Mouse (Mus musculus): ENCODE results near the gene Gcgr. TPM values are rescaled to one million over a fixed set of nuclear protein-coding genes. Genes with fewer than 3 reads are reported as not detected.

Gene Gcgr
- total and polyA plus RNA-seq, 3 experiments = 0.09 to 0.20 (median 0.13) TPM

DNA sequence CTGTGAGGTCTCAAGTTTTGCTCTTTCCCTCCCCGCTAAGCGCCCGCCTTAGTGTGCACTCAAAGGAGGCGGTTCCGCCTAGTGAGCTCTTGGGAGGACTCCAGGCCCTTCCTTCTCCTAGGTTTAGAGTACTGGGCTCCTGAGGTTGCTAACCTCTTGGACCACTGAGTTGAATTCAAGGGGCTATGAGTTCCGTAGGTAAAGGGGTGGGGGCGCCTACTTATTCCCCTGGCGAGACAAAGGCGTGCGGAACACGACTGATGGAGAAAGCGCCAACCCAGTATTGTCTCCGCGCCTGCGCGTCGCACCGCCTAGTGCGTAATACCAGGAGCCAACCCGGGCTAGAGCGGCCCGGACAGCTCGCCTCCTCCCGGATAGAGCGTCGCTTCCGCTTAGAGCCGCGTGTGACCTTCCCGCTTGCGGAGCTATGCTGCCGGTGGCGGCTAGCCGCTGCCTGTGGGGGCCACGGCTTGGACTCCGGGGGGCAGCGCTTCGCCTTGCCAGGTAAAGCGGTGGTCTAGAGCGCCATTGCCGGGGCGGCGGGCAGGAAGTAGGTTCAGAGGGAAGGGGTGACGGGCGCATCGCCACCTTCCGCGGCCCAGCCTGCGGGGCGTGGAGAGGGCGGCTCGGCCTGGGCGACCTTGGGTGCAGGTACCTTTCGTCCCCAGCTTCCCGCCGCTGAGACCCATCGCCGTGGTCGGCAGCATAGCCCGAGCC lies 46.1 kb upstream of the Gcgr start, which contains the start of gene Mrpl12:
Gene Mrpl12, plus strand, starts transcription at position 349 of the 717 bp plus-strand sequence.
- H3K9me3 ChIP-seq (replicated peaks; ENCODE audit: low read length) = no peaks in the 10 kb centered on the region
- H3K27me3 ChIP-seq (replicated peaks) = no peaks in the 10 kb centered on the region
- in situ Hi-C loops (cut with MboI; ENCODE audit: low pct_ligation_motif_present, low pct_unique_long_range_greater_than_20kb, low sequenced_read_pairs) = no loop called here
- H3K79me2 ChIP-seq (replicated peaks; ENCODE audit: control insufficient read depth, extremely low read depth, insufficient read depth, poor library complexity, severe bottlenecking) = peaks cover 26% of the 10 kb centered on the region
- peak within 1 kb of the TSS; percentile 72 for H3K9ac ChIP-seq (ENCODE audit: insufficient read depth, low read depth)
- H3K36me3 ChIP-seq (replicated peaks in 1 of 2; ENCODE audit: control insufficient read depth in 1 of 2, insufficient read depth in 1 of 2, low read length in 1 of 2) = peaks cover 68 to 81% of the 10 kb centered on the region in 2 experiments
- peak; percentile 94 for DNase-seq (ENCODE audit: extremely low read depth)
- peak within 1 kb of the TSS; percentile 71 to 100 (median 85) for H3K4me3 ChIP-seq (replicated peaks in 1 of 3; ENCODE audit: low read depth in 2 of 3, low read length in 2 of 3, poor library complexity in 1 of 3)
- peaks cover 7 to 30% of the 10 kb centered on the region in 2 experiments for H3K4me1 ChIP-seq (ENCODE audit: control insufficient read depth in 1 of 2, insufficient read depth in 2 of 2)
- peak within 1 kb of the TSS; percentile 33 for H3K27ac ChIP-seq (ENCODE audit: insufficient read depth, low read depth)
- peak within 1 kb of the TSS; percentile 89 for H3K4me2 ChIP-seq (ENCODE audit: insufficient read depth, low read depth, poor library complexity, severe bottlenecking)
- TF ChIP-seq MEF2A (IDR thresholded peaks at IDR 0.05; ENCODE audit: borderline replicate concordance, low read depth, low read length) = peak; percentile 90
- no peak for TF ChIP-seq CTCF (conservative IDR thresholded peaks at IDR 0.05 in 1 of 2, IDR thresholded peaks at IDR 0.05 in 1 of 2; ENCODE audit: low read depth in 2 of 2, low read length in 2 of 2)
- TF ChIP-seq MAZ (IDR thresholded peaks at IDR 0.05; ENCODE audit: low read depth, low read length) = 0 out of 2 replicates have a peak, but pooled peaks have one; percentile 76
- peak; percentile 96 for TF ChIP-seq KAT2A (IDR thresholded peaks at IDR 0.05; ENCODE audit: insufficient replicate concordance, low read length)
- no peak for TF ChIP-seq SMC3 (IDR thresholded peaks at IDR 0.05; ENCODE audit: low read depth, low read length)
- TF ChIP-seq ELF1 (IDR thresholded peaks at IDR 0.05; ENCODE audit: low read depth, low read length) = peak; percentile 92
- peak; percentile 97 for TF ChIP-seq MAX (IDR thresholded peaks at IDR 0.05; ENCODE audit: low read length)
- TF ChIP-seq POLR2A (IDR thresholded peaks at IDR 0.05; ENCODE audit: low read depth, low read length) = peak; percentile 97
- no peak for TF ChIP-seq RCOR1 (conservative IDR thresholded peaks at IDR 0.05; ENCODE audit: low read depth, low read length)
- TF ChIP-seq JUN (IDR thresholded peaks at IDR 0.05; ENCODE audit: insufficient read depth, low read depth, low read length) = no peak
- peak; percentile 98 for TF ChIP-seq TCF12 (IDR thresholded peaks at IDR 0.05; ENCODE audit: low read depth, low read length)
- TF ChIP-seq JUND (conservative IDR thresholded peaks at IDR 0.05; ENCODE audit: low read depth, low read length) = no peak
- no peak for TF ChIP-seq MAFK (IDR thresholded peaks at IDR 0.05; ENCODE audit: insufficient replicate concordance, low read length)
- peak; percentile 82; the same call in 1 of the 2 replicates for TF ChIP-seq E2F4 (IDR thresholded peaks at IDR 0.05; ENCODE audit: insufficient replicate concordance, low read depth, low read length)
- peak; percentile 95 for TF ChIP-seq NRF1 (IDR thresholded peaks at IDR 0.05; ENCODE audit: low read depth, low read length)
- TF ChIP-seq EP300 (IDR thresholded peaks at IDR 0.05; ENCODE audit: low read length) = no peak
- TF ChIP-seq CHD2 (IDR thresholded peaks at IDR 0.05; ENCODE audit: low read length) = peak; percentile 70
- TF ChIP-seq BHLHE40 (IDR thresholded peaks at IDR 0.05; ENCODE audit: low read depth, low read length) = peak; percentile 77
- TF ChIP-seq MXI1 (IDR thresholded peaks at IDR 0.05; ENCODE audit: low read depth, low read length) = peak; percentile 99
- peak; percentile 94 for TF ChIP-seq IRF4 (IDR thresholded peaks at IDR 0.05; ENCODE audit: low read depth, low read length)
- TF ChIP-seq ZKSCAN1 (IDR thresholded peaks at IDR 0.05; ENCODE audit: borderline replicate concordance, low read depth, low read length) = no peak; the same call in 1 of the 2 replicates
- peak; percentile 66 for TF ChIP-seq ETS1 (conservative IDR thresholded peaks at IDR 0.05; ENCODE audit: low read depth, low read length)
- peak; percentile 99 for TF ChIP-seq MYC (IDR thresholded peaks at IDR 0.05; ENCODE audit: low read depth, low read length)
- TF ChIP-seq UBTF (IDR thresholded peaks at IDR 0.05; ENCODE audit: low read depth, low read length) = peak; percentile 78; the same call in 1 of the 2 replicates
- TF ChIP-seq HCFC1 (IDR thresholded peaks at IDR 0.05; ENCODE audit: low read depth, low read length) = peak; percentile 95
- TF ChIP-seq ZMIZ1 (IDR thresholded peaks at IDR 0.05; ENCODE audit: low read depth, low read length) = peak; percentile 95
- TF ChIP-seq SIN3A (IDR thresholded peaks at IDR 0.05; ENCODE audit: low read length) = peak; percentile 99
- TF ChIP-seq POLR2AphosphoS2 (IDR thresholded peaks at IDR 0.05; ENCODE audit: low read depth, low read length) = peak; percentile 99
- TF ChIP-seq NELFE (IDR thresholded peaks at IDR 0.05; ENCODE audit: low read depth, low read length) = peak; percentile 97
- TF ChIP-seq TBP (conservative IDR thresholded peaks at IDR 0.05; ENCODE audit: low read depth, low read length) = peak; percentile 89
- no peak for TF ChIP-seq ZC3H11A (IDR thresholded peaks at IDR 0.05; ENCODE audit: low read depth, low read length)
- TF ChIP-seq CHD1 (IDR thresholded peaks at IDR 0.05; ENCODE audit: low read depth, low read length) = no peak
- TF ChIP-seq USF2 (conservative IDR thresholded peaks at IDR 0.05; ENCODE audit: low read depth, low read length) = no peak
- no peak for TF ChIP-seq ZNF384 (IDR thresholded peaks at IDR 0.05; ENCODE audit: low read depth, low read length)
- TF ChIP-seq RAD21 (IDR thresholded peaks at IDR 0.05; ENCODE audit: low read depth, low read length) = no peak
- peak; percentile 97 for TF ChIP-seq GABPA (IDR thresholded peaks at IDR 0.05; ENCODE audit: insufficient replicate concordance, low read depth, low read length)
- no peak for TF ChIP-seq PAX5 (IDR thresholded peaks at IDR 0.05; ENCODE audit: low read length)
- TF ChIP-seq USF1 (IDR thresholded peaks at IDR 0.05; ENCODE audit: low read depth, low read length) = peak; percentile 36
- dilution Hi-C loops (cut with MboI; ENCODE audit: extremely low pct_ligation_motif_present, extremely low pct_unique_long_range_greater_than_20kb, low sequenced_read_pairs) = no loop called here
